10 mouse cellular contexts compared by ENCODE assay signal in genomic region chr5:34955630-34956029, GRCm38 (mm10). TPM values are rescaled to one million over a fixed set of nuclear protein-coding genes. Genes with fewer than 3 reads are reported as not detected.
DNase-seq lines count a peak whose midpoint lies in the region; ATAC-seq and TF ChIP-seq lines count a peak whose summit lies in the region.
"Had no signal": no experiment of that assay in that cellular context is flagged by ENCODE, and none has a peak within 500 bp of the region (broad histone marks: within the 10 kb centered on the region; RNA-seq: fewer than 3 reads in every experiment).

No protein-coding gene starts in this region.

- H3K4me2 ChIP-seq in hindbrain, embryonic 11.5 days (replicated peaks; ENCODE audit: low read depth, low read length): no peak overlapping the region
- peak overlapping the region; percentile 35 for H3K4me2 ChIP-seq in heart, embryonic 12.5 days
- H3K4me2 ChIP-seq in myocyte (ENCODE audit: low read depth): peak overlapping the region; percentile 46

- peaks cover 71% of the 10 kb centered on the region for H3K4me1 ChIP-seq in hindbrain, embryonic 10.5 days (replicated peaks)
- H3K4me1 ChIP-seq in hindbrain, embryonic 11.5 days (replicated peaks; ENCODE audit: control insufficient read depth, insufficient read depth, low read length): peaks cover 5% of the 10 kb centered on the region
- H3K4me1 ChIP-seq in heart, embryonic 12.5 days (replicated peaks): peaks cover 82% of the 10 kb centered on the region

- H3K79me2 ChIP-seq in myocyte (ENCODE audit: control insufficient read depth, insufficient read depth): peaks cover 6% of the 10 kb centered on the region

- no peak for DNase-seq in hindbrain, embryonic 10.5 days (ENCODE audit: low spot score)
- DNase-seq in hindbrain, embryonic 11.5 days (ENCODE audit: low spot score): no peak
- peak; percentile 26 to 50 for DNase-seq in spleen, postnatal 36 days (ENCODE audit: low spot score in 2 of 2)
- DNase-seq in spleen, adult 18-20 months: no peak
- DNase-seq in urinary bladder, adult 2 months (ENCODE audit: low spot score): no peak
- no peak for DNase-seq in cerebellum, adult 11 months

- H3K27ac ChIP-seq in hindbrain, embryonic 10.5 days: peak overlapping the region; percentile 60; the same call in 1 of the 2 replicates
- no peak overlapping the region for H3K27ac ChIP-seq in hindbrain, embryonic 11.5 days (ENCODE audit: low read depth, low read length)
- peak overlapping the region; percentile 74 for H3K27ac ChIP-seq in heart, embryonic 12.5 days (ENCODE audit: poor library complexity, severe bottlenecking)
- H3K27ac ChIP-seq: liver, embryonic 14.5 days had no signal

- no peak for ATAC-seq in hindbrain, embryonic 11.5 days (ENCODE audit: low FRiP score)
- ATAC-seq in heart, embryonic 12.5 days (ENCODE audit: insufficient number of reproducible peaks, low FRiP score): peak; percentile 34; the same call in 1 of the 2 replicates

- H3K9me3 ChIP-seq in hindbrain, embryonic 10.5 days: peaks cover 8% of the 10 kb centered on the region; the same call in 1 of the 2 replicates
- no peaks in the 10 kb centered on the region; the same call in 1 of the 2 replicates for H3K9me3 ChIP-seq in hindbrain, embryonic 11.5 days (ENCODE audit: control insufficient read depth, low read length)
- 0 out of 2 replicates have a peak, but pooled peaks cover 3% of the 10 kb centered on the region for H3K9me3 ChIP-seq in heart, embryonic 12.5 days (replicated peaks)
- H3K9me3 ChIP-seq: G1E had no signal

- H3K4me3 ChIP-seq in hindbrain, embryonic 10.5 days: no peak overlapping the region
- H3K4me3 ChIP-seq in hindbrain, embryonic 11.5 days (ENCODE audit: low read depth, low read length): no peak overlapping the region
- H3K4me3 ChIP-seq in heart, embryonic 12.5 days: no peak overlapping the region
- no peak overlapping the region for H3K4me3 ChIP-seq in myocyte

- H3ac ChIP-seq in myocyte (ENCODE audit: control insufficient read depth, insufficient read length): no peak overlapping the region

- TF ChIP-seq POLR2A in myocyte (IDR thresholded peaks at IDR 0.05; ENCODE audit: insufficient read length, low read depth): no peak

- WGBS in hindbrain, embryonic 10.5 days: 62% methylated on average over 5 of the region's 5 CpGs
- 66% methylated on average over 5 of the region's 5 CpGs for WGBS in hindbrain, embryonic 11.5 days
- 13% methylated on average over 5 of the region's 5 CpGs for WGBS in heart, embryonic 12.5 days

- peaks cover 62% of the 10 kb centered on the region for H3K36me3 ChIP-seq in hindbrain, embryonic 10.5 days
- H3K36me3 ChIP-seq in hindbrain, embryonic 11.5 days (ENCODE audit: control insufficient read depth, insufficient read depth, low read length): peaks cover 2% of the 10 kb centered on the region; the same call in 1 of the 2 replicates
- H3K36me3 ChIP-seq in heart, embryonic 12.5 days: peaks cover 12% of the 10 kb centered on the region
- H3K36me3 ChIP-seq in myocyte (ENCODE audit: control insufficient read depth, insufficient read depth): no peaks in the 10 kb centered on the region
- H3K36me3 ChIP-seq: G1E had no signal

- H3K9ac ChIP-seq in hindbrain, embryonic 11.5 days (ENCODE audit: low read depth, low read length): no peak overlapping the region
- H3K9ac ChIP-seq in heart, embryonic 12.5 days: no peak overlapping the region
- H3K9ac ChIP-seq: liver, embryonic 14.5 days had no signal

- H3K27me3 ChIP-seq in hindbrain, embryonic 10.5 days (ENCODE audit: insufficient read depth, poor library complexity, severe bottlenecking): no peaks in the 10 kb centered on the region
- no peaks in the 10 kb centered on the region for H3K27me3 ChIP-seq in hindbrain, embryonic 11.5 days (ENCODE audit: control insufficient read depth, insufficient read depth, low read length)
- H3K27me3 ChIP-seq in heart, embryonic 12.5 days (replicated peaks): no peaks in the 10 kb centered on the region
- no peaks in the 10 kb centered on the region for H3K27me3 ChIP-seq in myocyte (ENCODE audit: control insufficient read depth, insufficient read depth, insufficient read length)

TF ChIP-seq in myocyte, 11 proteins besides CTCF, POLR2A, EP300 and RAD21:
- TF ChIP-seq E2F4 (IDR thresholded peaks at IDR 0.05; ENCODE audit: insufficient read depth) (no peak), REST (IDR thresholded peaks at IDR 0.05; ENCODE audit: insufficient read depth, insufficient read length) (no peak), MYOG (IDR thresholded peaks at IDR 0.05; ENCODE audit: control insufficient read depth in 1 of 3, insufficient read depth in 1 of 3, insufficient read length in 2 of 3, low read depth in 2 of 3) (peak in 2 of 3 experiments; percentile 8 to 42), MYOD1 (IDR thresholded peaks at IDR 0.05; ENCODE audit: control insufficient read depth in 1 of 3, insufficient read length in 2 of 3, low read depth in 2 of 3) (peak in 1 of 3 experiments; percentile 28)

RNA-seq across cellular contexts. Expression of gene Rgs12, which starts 6.4 kb away (rescaled TPM):
- polyA plus RNA-seq in hindbrain, embryonic 10.5 days (2016; fragmentation: Nextera tagmentation; extraction: Ambion mirVana): 62.4 and 74.3 TPM in 2 replicates
- 37.1 and 41.4 TPM in 2 replicates for polyA plus RNA-seq in hindbrain, embryonic 11.5 days (2014; fragmentation: Nextera tagmentation; extraction: Ambion mirVana)
- polyA plus RNA-seq in heart, embryonic 12.5 days (2016; fragmentation: Nextera tagmentation; extraction: Ambion mirVana): 34.2 and 35.6 TPM in 2 replicates
- polyA plus RNA-seq in myocyte (2012; fragmentation: generic; extraction: Trizol): 30.5 TPM
- 44.3 and 46.5 TPM in 2 replicates for polyA plus RNA-seq in urinary bladder, adult 2 months (2012; rRNA removed)

RNA-seq across cellular contexts. Expression of gene Msantd1, which starts 47.8 kb away (rescaled TPM):
- polyA plus RNA-seq in hindbrain, embryonic 10.5 days (2016; fragmentation: Nextera tagmentation; extraction: Ambion mirVana): 1.4 and 2.6 TPM in 2 replicates
- 1.7 and 2.7 TPM in 2 replicates for polyA plus RNA-seq in hindbrain, embryonic 11.5 days (2014; fragmentation: Nextera tagmentation; extraction: Ambion mirVana)
- 0.31 and 0.62 TPM in 2 replicates for polyA plus RNA-seq in heart, embryonic 12.5 days (2016; fragmentation: Nextera tagmentation; extraction: Ambion mirVana)
- not detected for polyA plus RNA-seq in myocyte (2012; fragmentation: generic; extraction: Trizol)
- 3.3 and 3.8 TPM in 2 replicates for polyA plus RNA-seq in urinary bladder, adult 2 months (2012; rRNA removed)

Comparison
In these comparisons a context has a peak if more than half of its experiments do, and no peak if none do; other contexts are left out.
1. DNase-seq: peak in spleen, postnatal 36 days (2 of 2); none in hindbrain, embryonic 10.5 days (single experiment), hindbrain, embryonic 11.5 days (single experiment), spleen, adult 18-20 months (0 of 2), urinary bladder, adult 2 months (single experiment) and cerebellum, adult 11 months (single experiment).